Mouse (Mus musculus) liver, embryonic 13.5 days (tissue): ENCODE measurements around the gene Sash3. TPM values are rescaled to one million over a fixed set of nuclear protein-coding genes. Genes with fewer than 3 reads are reported as not detected.

Experiments used
- ATAC-seq: fragments of 200-750 bp; cut with Nextera tagmentation; 2 replicates; pipeline ENCODE4 v1.8.0; 2017; ENCODE audit warnings: low read depth, mild to moderate bottlenecking, moderate number of reproducible peaks, moderate library complexity
- DNase-seq: peaks from one replicate; pipeline ENCODE4 v3.0.0; 2022
- H3K27ac ChIP-seq: fragments of 300-500 bp; sonication (generic); 2 replicates; pipeline ENCODE4 v1.5.1; 2015; ENCODE audit warnings: moderate library complexity, mild to moderate bottlenecking, inconsistent platforms
- H3K27me3 ChIP-seq: fragments of 300-500 bp; sonication (generic); 2 replicates; pipeline ENCODE4 v1.6.1; 2015; ENCODE audit warnings: mild to moderate bottlenecking, inconsistent platforms
- H3K36me3 ChIP-seq: fragments of 300-500 bp; sonication (generic); 2 replicates; pipeline ENCODE4 v1.6.1; 2015; ENCODE audit warnings: mild to moderate bottlenecking, inconsistent platforms
- H3K4me1 ChIP-seq: fragments of 300-500 bp; sonication (generic); replicated peaks from 2 replicates; pipeline ENCODE4 v1.6.1; 2015; ENCODE audit warnings: inconsistent platforms
- H3K4me2 ChIP-seq: fragments of 300-500 bp; sonication (generic); 2 replicates; pipeline ENCODE4 v1.6.1; 2015; ENCODE audit warnings: inconsistent platforms, mild to moderate bottlenecking, moderate library complexity
- H3K4me3 ChIP-seq: fragments of 300-500 bp; sonication (generic); replicated peaks from 2 replicates; pipeline ENCODE4 v1.5.1; 2015; ENCODE audit warnings: mild to moderate bottlenecking, inconsistent platforms
- H3K9ac ChIP-seq: fragments of 300-500 bp; sonication (generic); 2 replicates; pipeline ENCODE4 v1.6.1; 2015; ENCODE audit warnings: mild to moderate bottlenecking, inconsistent platforms
- H3K9me3 ChIP-seq: fragments of 300-500 bp; sonication (generic); replicated peaks from 2 replicates; pipeline ENCODE4 v1.6.1; 2016; ENCODE audit warnings: inconsistent platforms
- whole genome bisulfite sequencing: fragments of 180-500 bp; shearing (Covaris S2); methylation state at CpG from one replicate; pipeline ENCODE4 v1.1.7; 2015; ENCODE audit not compliant: insufficient replicate concordance; 5-methylcytosine and 5-hydroxymethylcytosine counted together
- polyA plus RNA-seq: library from polyadenylated mRNA; unstranded; fragments of >200 nt; fragmentation: Nextera tagmentation; extraction: Ambion mirVana; gene quantifications from 2 replicates; pipeline ENCODE4 v1.2.1, GENCODE M21; 2015

Sash3 gene
- polyA plus RNA-seq, 1 experiment from 2014 or later, result 6.7 TPM

DNA sequence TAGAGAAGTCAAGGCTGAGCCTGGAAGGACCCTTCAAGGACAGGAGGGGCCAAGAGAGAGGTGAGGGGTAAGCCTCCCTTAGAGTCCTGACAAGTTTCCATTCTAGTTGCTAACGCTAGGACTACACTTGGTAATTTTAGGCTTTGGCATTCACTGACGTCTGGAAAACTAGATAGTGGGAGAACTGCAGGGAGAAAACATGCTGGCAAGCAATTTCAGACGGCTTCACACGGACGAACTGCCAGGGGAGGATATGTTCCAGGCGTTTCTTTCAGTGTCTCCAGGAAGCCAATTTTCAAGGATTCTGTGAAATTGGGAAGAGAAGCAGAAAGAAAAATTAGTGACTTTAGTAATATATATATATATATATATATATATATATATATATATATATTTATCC is 35.6 kb downstream of the Sash3 start:
- ATAC-seq, result no peak
- 67% methylated on average over 6 of the region's 6 CpGs for WGBS
- H3K27me3 ChIP-seq, result no peaks in the 10 kb centered on the region
- no peaks in the 10 kb centered on the region for H3K9me3 ChIP-seq
- no peak overlapping the region for H3K27ac ChIP-seq
- no peak for DNase-seq
- no peak overlapping the region for H3K4me2 ChIP-seq
- no peaks in the 10 kb centered on the region for H3K4me1 ChIP-seq
- peaks cover 3% of the 10 kb centered on the region; the same call in 1 of the 2 replicates for H3K36me3 ChIP-seq
- no peak overlapping the region for H3K9ac ChIP-seq
- no peak overlapping the region for H3K4me3 ChIP-seq

DNA sequence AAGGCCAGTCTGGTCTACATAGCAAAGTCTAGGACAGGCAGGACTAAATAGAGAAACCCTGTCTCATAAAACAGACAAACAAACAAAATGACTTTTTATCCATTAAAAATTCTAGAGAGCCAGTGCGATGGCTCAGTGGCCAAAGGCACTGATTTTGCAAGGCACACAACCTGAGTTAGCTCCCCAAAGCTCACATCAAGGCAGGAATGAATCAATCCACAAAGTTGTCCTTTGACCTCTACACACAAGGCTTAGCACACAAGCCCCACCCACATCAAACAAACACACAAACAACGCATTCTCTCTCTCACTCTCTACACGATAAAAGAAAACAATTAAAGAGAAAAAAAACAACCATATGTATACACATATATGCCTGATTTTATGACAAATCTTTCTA is 38.5 kb downstream of the Sash3 start:
- no peak overlapping the region for H3K27ac ChIP-seq
- DNase-seq, result no peak
- no peak overlapping the region for H3K9ac ChIP-seq

DNA sequence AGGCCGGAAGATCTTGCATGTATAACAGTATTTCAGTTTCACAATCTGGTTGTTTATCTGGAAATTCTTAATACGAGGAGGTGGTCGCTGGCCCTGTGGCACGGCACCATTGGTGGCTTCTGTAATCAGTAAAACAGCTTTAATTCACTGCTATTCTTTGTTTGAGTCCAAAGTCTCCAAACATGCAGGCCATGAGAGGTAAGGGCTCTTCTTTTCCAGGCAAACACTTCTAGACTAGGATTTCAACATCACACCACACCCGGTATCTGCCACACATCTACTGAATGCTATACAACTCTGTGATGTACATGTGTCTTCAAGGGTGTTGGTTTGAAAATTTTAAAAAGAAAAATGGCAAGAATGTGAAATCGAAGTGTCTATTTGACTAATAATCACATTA is 45.0 kb downstream of the Sash3 start:
- Histone ChIP-seq H3K27me3 (no peaks in the 10 kb centered on the region), H3K4me3 (no peak overlapping the region), H3K36me3 (0 out of 2 replicates have a peak, but pooled peaks cover 4% of the 10 kb centered on the region), H3K9me3 (no peaks in the 10 kb centered on the region), H3K27ac (no peak overlapping the region), H3K9ac (no peak overlapping the region), H3K4me1 (no peaks in the 10 kb centered on the region), H3K4me2 (no peak overlapping the region)
- 71% methylated on average over 6 of the region's 6 CpGs for WGBS
- DNase-seq, result no peak
- ATAC-seq, result no peak

More for the DNA sequence above, 38.5 kb downstream of the Sash3 start:
- ATAC-seq, result no peak
- H3K27me3 ChIP-seq, result no peaks in the 10 kb centered on the region
- WGBS, result 68% methylated on average over 3 of the region's 3 CpGs
- H3K36me3 ChIP-seq, result peaks cover 3% of the 10 kb centered on the region; the same call in 1 of the 2 replicates
- H3K4me2 ChIP-seq, result no peak overlapping the region
- no peak overlapping the region for H3K4me3 ChIP-seq
- no peaks in the 10 kb centered on the region for H3K4me1 ChIP-seq
- no peaks in the 10 kb centered on the region for H3K9me3 ChIP-seq

DNA sequence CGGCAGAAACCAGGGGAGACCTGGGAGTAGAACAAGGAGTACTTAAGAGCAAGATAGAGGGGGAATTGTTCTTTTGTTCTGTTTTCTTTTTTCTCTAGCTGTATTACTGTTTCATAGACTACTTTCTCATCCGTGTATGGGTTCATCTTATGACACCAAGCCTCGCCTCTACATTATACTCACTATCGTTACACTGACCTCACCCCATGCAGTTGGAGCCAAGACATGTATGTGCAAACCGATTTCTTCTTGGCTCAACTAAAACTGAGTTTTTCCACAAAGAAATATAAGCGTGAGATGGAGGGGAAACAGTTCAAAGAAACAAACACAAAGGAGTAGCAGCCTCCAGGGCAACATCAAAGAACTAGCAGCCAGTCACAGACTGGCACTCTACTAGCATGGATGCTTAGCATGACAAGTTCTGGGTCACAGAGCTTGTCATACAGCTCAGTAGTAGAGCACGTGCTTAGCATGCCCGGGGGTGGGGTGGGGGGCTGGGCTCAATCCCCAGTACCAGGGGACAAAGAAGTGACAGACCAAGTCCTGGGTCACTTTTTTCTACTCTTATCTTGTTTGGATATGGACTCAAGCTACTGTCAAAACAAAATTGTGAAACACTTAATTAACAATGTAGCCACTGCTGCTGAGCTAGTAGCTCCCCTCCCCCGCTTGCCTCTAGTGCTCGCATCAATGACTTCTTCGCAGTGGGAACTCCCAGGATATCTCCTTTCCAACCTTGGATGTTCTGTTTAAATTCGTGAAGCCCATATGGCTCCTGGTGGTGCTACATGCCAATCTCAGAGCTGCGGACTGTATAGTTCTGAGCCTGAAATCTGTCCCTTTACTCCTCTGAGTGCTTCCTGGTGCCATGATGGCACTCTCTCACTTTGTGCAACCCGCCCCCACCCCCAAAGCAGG is 47.3 kb downstream of the Sash3 start:
- no peak for ATAC-seq
- Histone ChIP-seq H3K27ac (no peak overlapping the region), H3K4me3 (no peak overlapping the region), H3K9me3 (no peaks in the 10 kb centered on the region), H3K27me3 (no peaks in the 10 kb centered on the region), H3K9ac (no peak overlapping the region), H3K36me3 (0 out of 2 replicates have a peak, but pooled peaks cover 4% of the 10 kb centered on the region), H3K4me1 (no peaks in the 10 kb centered on the region), H3K4me2 (no peak overlapping the region)
- WGBS, result 75% methylated on average over 14 of the region's 14 CpGs
- no peak for DNase-seq

DNA sequence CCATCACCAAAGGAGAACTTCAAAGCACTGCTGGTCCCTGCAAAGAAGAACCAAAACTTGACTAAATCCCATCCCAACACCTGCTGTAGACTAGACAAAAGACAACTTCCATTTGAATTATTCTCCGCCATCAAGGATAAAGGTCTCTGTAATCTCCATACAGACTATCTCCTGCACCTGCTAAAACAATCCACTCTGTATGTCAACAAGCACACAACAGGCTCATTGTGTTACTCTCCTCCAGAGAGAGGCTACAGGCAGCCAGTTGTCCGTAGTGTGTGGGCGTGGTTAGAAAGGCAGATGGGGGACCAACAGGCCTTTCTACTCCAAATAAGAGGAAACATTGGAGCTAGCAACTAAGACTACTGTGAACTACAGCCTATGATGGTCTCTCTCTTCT is 51.6 kb downstream of the Sash3 start:
- Histone ChIP-seq H3K27me3 (no peaks in the 10 kb centered on the region), H3K9ac (no peak overlapping the region), H3K36me3 (0 out of 2 replicates have a peak, but pooled peaks cover 4% of the 10 kb centered on the region), H3K4me2 (no peak overlapping the region), H3K4me3 (no peak overlapping the region), H3K27ac (no peak overlapping the region), H3K4me1 (no peaks in the 10 kb centered on the region), H3K9me3 (no peaks in the 10 kb centered on the region)
- ATAC-seq (no peak), DNase-seq (no peak)
- 59% methylated on average over 3 of the region's 3 CpGs for WGBS

DNA sequence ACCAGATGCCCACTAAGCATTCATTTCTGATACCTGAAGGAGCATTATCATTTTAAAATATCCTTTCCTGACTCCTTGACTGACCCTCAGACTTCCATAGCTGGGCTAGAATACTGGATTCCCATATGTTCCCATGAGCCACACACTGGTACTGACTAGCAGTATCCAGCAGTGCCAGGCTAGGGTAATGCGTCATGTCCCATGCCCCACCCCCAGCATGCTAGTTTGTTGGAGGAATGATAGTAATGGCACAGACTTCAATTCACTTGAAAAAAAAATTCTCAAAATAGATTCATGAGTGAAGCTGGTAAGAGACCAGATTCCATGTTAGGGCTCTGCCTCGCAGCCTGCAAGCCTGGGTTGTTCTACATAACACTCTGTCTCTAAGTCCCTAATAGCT is 52.8 kb downstream of the Sash3 start:
- H3K27ac ChIP-seq, result no peak overlapping the region
- 0 out of 2 replicates have a peak, but pooled peaks cover 4% of the 10 kb centered on the region for H3K36me3 ChIP-seq
- WGBS, result 76% methylated on average over 2 of the region's 2 CpGs
- H3K4me2 ChIP-seq, result no peak overlapping the region
- no peak overlapping the region for H3K4me3 ChIP-seq
- no peak for DNase-seq
- no peaks in the 10 kb centered on the region for H3K27me3 ChIP-seq
- no peaks in the 10 kb centered on the region for H3K9me3 ChIP-seq
- H3K9ac ChIP-seq, result no peak overlapping the region
- ATAC-seq, result no peak
- H3K4me1 ChIP-seq, result peaks cover 4% of the 10 kb centered on the region; the same call in 1 of the 2 replicates

DNA sequence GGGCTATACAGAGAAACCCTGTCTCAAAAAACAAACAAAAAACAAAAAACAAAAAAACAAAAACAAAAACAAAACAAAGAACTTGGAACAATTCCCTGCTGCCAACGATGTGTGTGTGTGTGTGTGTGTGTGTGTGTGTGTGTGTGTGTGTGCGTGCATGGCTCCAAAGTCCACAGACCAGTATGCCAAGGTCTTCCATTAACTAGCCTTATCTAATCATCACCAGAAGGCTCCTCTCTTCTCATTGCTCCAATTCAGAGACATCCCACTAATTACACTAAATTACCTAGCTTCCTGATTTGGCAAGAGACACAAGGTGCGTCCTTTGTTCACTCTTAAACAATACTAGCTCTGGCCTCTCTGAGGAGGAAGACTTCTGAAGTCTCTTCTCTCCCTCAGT is 54.5 kb downstream of the Sash3 start:
- no peak for DNase-seq
- H3K9me3 ChIP-seq, result no peaks in the 10 kb centered on the region
- peaks cover 6% of the 10 kb centered on the region; the same call in 1 of the 2 replicates for H3K4me1 ChIP-seq
- 71% methylated on average over 3 of the region's 3 CpGs for WGBS
- H3K27ac ChIP-seq, result no peak overlapping the region
- H3K4me2 ChIP-seq, result no peak overlapping the region
- no peak overlapping the region for H3K9ac ChIP-seq
- no peak overlapping the region for H3K4me3 ChIP-seq
- no peaks in the 10 kb centered on the region for H3K27me3 ChIP-seq
- H3K36me3 ChIP-seq, result no peaks in the 10 kb centered on the region
- no peak for ATAC-seq

DNA sequence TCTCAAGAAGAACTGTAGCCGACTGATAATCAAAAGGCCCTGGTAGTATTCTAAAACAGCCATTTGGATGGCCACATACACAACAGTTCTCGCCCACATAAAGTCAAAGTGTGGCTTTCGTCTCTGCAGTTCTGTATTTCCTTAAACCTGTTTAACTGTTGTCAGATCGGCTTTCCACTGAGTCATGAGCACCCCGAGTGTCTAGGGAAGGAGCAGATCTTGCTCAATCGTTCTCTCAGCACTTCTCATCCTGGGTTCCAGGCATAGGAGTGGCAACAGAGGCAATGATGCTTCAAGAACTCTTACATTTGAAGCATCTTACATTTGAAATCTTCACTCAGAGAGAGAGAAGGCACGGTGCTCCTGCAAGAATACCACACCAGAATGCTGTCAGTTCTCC is 55.7 kb downstream of the Sash3 start:
- H3K4me2 ChIP-seq, result no peak overlapping the region
- no peaks in the 10 kb centered on the region for H3K9me3 ChIP-seq
- no peak overlapping the region for H3K9ac ChIP-seq
- H3K36me3 ChIP-seq, result no peaks in the 10 kb centered on the region
- no peak overlapping the region for H3K4me3 ChIP-seq
- no peak for ATAC-seq
- WGBS, result 62% methylated on average over 7 of the region's 7 CpGs
- no peak overlapping the region for H3K27ac ChIP-seq
- H3K4me1 ChIP-seq, result peaks cover 6% of the 10 kb centered on the region; the same call in 1 of the 2 replicates
- DNase-seq, result no peak
- no peaks in the 10 kb centered on the region for H3K27me3 ChIP-seq

DNA sequence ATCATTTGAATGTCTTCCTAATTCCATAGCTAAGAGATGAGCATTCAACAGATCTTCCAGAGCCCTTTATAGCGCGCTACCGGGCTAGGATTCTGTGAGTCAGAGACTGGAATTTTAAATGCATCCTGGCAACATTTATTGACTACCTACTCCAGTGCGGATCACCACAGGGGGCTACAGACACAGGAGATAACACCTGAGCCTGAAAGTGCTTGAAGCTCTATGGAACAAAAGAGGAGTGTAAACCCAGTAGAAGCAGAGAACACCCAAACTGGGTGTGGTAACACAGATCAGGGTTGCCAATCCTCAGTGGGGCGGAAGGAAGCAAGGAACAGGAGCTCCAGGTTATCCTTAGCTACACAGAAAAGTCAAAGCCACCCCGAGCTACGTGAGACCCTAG is 56.2 kb downstream of the Sash3 start:
- H3K4me1 ChIP-seq, result peaks cover 7% of the 10 kb centered on the region; the same call in 1 of the 2 replicates
- no peaks in the 10 kb centered on the region for H3K9me3 ChIP-seq
- H3K9ac ChIP-seq, result no peak overlapping the region
- H3K36me3 ChIP-seq, result no peaks in the 10 kb centered on the region
- no peak overlapping the region for H3K4me3 ChIP-seq
- 81% methylated on average over 7 of the region's 7 CpGs for WGBS
- H3K27ac ChIP-seq, result no peak overlapping the region
- no peaks in the 10 kb centered on the region for H3K27me3 ChIP-seq
- ATAC-seq, result no peak
- H3K4me2 ChIP-seq, result no peak overlapping the region
- DNase-seq, result no peak

DNA sequence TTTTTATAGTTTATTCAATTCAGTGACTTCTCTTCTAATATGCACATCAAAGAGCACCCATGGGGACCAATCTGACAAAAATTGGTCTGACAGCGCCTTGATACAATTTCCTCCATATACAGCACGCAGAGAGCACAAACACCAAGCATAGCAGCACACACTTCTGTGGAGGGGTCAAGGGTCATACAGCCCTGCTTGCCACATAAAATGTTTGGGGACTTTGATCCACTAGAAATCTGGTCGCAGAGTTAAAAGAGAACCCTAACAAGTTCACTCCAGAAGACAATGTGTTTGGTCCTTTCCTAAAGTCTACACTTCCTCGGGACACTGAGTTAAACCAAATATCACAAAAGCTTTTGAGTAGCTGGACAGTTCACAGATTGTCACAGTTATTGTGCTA is 56.8 kb downstream of the Sash3 start:
- DNase-seq, result no peak
- no peaks in the 10 kb centered on the region for H3K9me3 ChIP-seq
- no peaks in the 10 kb centered on the region for H3K27me3 ChIP-seq
- H3K4me1 ChIP-seq, result peaks cover 11% of the 10 kb centered on the region; the same call in 1 of the 2 replicates
- no peak for ATAC-seq
- no peaks in the 10 kb centered on the region for H3K36me3 ChIP-seq
- H3K4me2 ChIP-seq, result no peak overlapping the region
- WGBS, result 64% methylated on average over 4 of the region's 4 CpGs
- H3K27ac ChIP-seq, result no peak overlapping the region
- no peak overlapping the region for H3K9ac ChIP-seq
- no peak overlapping the region for H3K4me3 ChIP-seq

DNA sequence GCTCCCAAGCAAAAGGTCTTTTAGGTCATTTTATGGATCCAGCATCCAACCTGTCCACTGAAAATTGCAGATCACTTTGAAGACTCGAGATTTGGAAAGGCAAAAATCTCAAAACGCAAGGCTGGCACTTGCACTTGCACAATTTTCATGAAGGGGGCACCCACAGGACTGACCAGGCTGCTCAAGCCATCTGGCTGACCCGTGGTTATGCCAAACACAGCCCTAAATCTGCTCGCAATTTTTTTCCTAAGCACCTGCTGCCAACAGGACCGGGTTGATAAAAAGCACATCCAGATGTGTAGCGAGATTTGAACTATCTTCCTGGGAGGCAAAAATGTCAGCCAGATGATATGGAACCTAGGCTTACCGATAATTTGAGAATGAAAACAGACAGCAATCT is 57.5 kb downstream of the Sash3 start:
- Histone ChIP-seq H3K36me3 (no peaks in the 10 kb centered on the region), H3K4me1 (peaks cover 11% of the 10 kb centered on the region; the same call in 1 of the 2 replicates), H3K9me3 (no peaks in the 10 kb centered on the region), H3K4me2 (no peak overlapping the region), H3K9ac (no peak overlapping the region), H3K27me3 (no peaks in the 10 kb centered on the region), H3K4me3 (no peak overlapping the region), H3K27ac (no peak overlapping the region; the same call in 1 of the 2 replicates)
- DNase-seq, result no peak
- 51% methylated on average over 7 of the region's 7 CpGs for WGBS
- no peak for ATAC-seq

DNA sequence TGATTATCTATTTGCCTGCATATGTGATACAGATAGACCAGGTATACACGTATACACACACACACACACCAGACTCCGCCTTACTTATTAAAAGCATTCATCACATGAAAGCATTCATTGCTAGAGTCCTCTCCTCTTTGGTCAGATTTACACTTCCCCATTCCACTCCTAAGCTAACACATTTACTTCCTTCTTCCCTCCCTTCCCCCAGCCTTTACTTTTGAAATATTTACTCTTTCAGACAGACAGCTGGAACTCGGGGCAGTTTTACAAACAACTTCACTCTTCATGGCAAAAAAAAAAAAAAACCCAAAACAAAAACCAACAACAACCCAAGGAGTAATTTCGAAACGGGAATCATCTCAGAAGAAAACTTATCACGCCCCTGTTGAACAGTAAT is 58.2 kb downstream of the Sash3 start:
- H3K9me3 ChIP-seq, result no peaks in the 10 kb centered on the region
- no peak overlapping the region for H3K27ac ChIP-seq
- H3K27me3 ChIP-seq, result no peaks in the 10 kb centered on the region
- no peak overlapping the region for H3K9ac ChIP-seq
- H3K4me1 ChIP-seq, result peaks cover 14% of the 10 kb centered on the region; the same call in 1 of the 2 replicates
- ATAC-seq (no peak), DNase-seq (no peak)
- no peak overlapping the region for H3K4me2 ChIP-seq
- H3K36me3 ChIP-seq, result no peaks in the 10 kb centered on the region
- no peak overlapping the region for H3K4me3 ChIP-seq
- 50% methylated on average over 6 of the region's 6 CpGs for WGBS
